Mouse (Mus musculus) MEL (cell line): ENCODE data around the gene Ppil6. TPM values are rescaled to one million over a fixed set of nuclear protein-coding genes. Genes with fewer than 3 reads are reported as not detected.

Experiments
- DNase-seq: peaks from one replicate; pipeline ENCODE4 v3.0.0; 2011; ENCODE audit warnings: low read depth, low spot score
- H3K27ac ChIP-seq: 2 replicates; pipeline ENCODE4 v1.5.1; 2012; ENCODE audit warnings: low read depth, mild to moderate bottlenecking, control low read depth, low read length, moderate library complexity; ENCODE audit not compliant: control insufficient read depth
- H3K27me3 ChIP-seq, 2 experiments: fragments of 150-350 bp in 1 of 2; sonication (generic) in 1 of 2; 2 replicates each; pipeline ENCODE4 v1.6.1; 2012; ENCODE audit warnings: low read length in 2 of 2, mild to moderate bottlenecking in 2 of 2, improper control_type of control experiment in 1 of 2, moderate library complexity in 1 of 2; ENCODE audit not compliant: insufficient read depth in 2 of 2, control insufficient read depth in 1 of 2
- H3K36me3 ChIP-seq, 2 experiments: 2 replicates each; pipeline ENCODE4 v1.6.1; 2012 to 2014; ENCODE audit warnings: low read length in 2 of 2, improper control_type of control experiment in 1 of 2, inconsistent platforms in 1 of 2, mild to moderate bottlenecking in 1 of 2; ENCODE audit not compliant: insufficient read depth in 2 of 2, control insufficient read depth in 1 of 2
- H3K4me1 ChIP-seq, 2 experiments: fragments of 150-350 bp in 1 of 2; sonication (generic) in 1 of 2; 2 replicates each; pipeline ENCODE4 v1.6.1; 2012; ENCODE audit warnings: low read length in 2 of 2, improper control_type of control experiment in 1 of 2, mild to moderate bottlenecking in 1 of 2; ENCODE audit not compliant: insufficient read depth in 2 of 2, control insufficient read depth in 1 of 2
- H3K4me3 ChIP-seq, 2 experiments: fragments of 150-350 bp in 1 of 2; sonication (generic) in 1 of 2; 2 replicates each; pipeline ENCODE4 v1.5.1; 2012; ENCODE audit warnings: low read depth in 2 of 2, low read length in 2 of 2, mild to moderate bottlenecking in 2 of 2, moderate library complexity in 2 of 2, control low read depth in 1 of 2, improper control_type of control experiment in 1 of 2; ENCODE audit not compliant: control insufficient read depth in 1 of 2, insufficient read depth in 1 of 2
- H3K79me2 ChIP-seq: 2 replicates; pipeline ENCODE4 v1.6.1; 2012; ENCODE audit warnings: mild to moderate bottlenecking, low read length, moderate library complexity; ENCODE audit not compliant: control insufficient read depth, poor library complexity, insufficient read depth
- H3K9ac ChIP-seq: 2 replicates; pipeline ENCODE4 v1.6.1; 2012; ENCODE audit warnings: low read depth, mild to moderate bottlenecking, control low read depth, low read length, moderate library complexity; ENCODE audit not compliant: control insufficient read depth, poor library complexity, severe bottlenecking
- H3K9me3 ChIP-seq: fragments of 150-350 bp; sonication (generic); replicated peaks from 2 replicates; pipeline ENCODE4 v1.6.1; 2012; ENCODE audit warnings: mild to moderate bottlenecking, low read length, improper control_type of control experiment, moderate library complexity; ENCODE audit not compliant: insufficient read depth
- CHD2 ChIP-seq: IDR thresholded peaks from 2 replicates; pipeline ENCODE4 v1.6.1; 2011; ENCODE audit warnings: low read length, improper control_type of control experiment
- CTCF ChIP-seq, 3 experiments: IDR thresholded peaks in 2 of 3; conservative IDR thresholded peaks in 1 of 3; 2 replicates each; pipeline ENCODE4 v1.5.1; 2011 to 2012; ENCODE audit warnings: low read length in 3 of 3, low read depth in 2 of 3, mild to moderate bottlenecking in 2 of 3, improper control_type of control experiment in 1 of 3, inconsistent platforms in 1 of 3, mixed read lengths in 1 of 3, moderate library complexity in 1 of 3; ENCODE audit not compliant: control insufficient read depth in 1 of 3, insufficient read depth in 1 of 3, poor library complexity in 1 of 3, severe bottlenecking in 1 of 3
- EP300 ChIP-seq, 2 experiments: IDR thresholded peaks; 2 replicates each; pipeline ENCODE4 v1.6.1; 2011; ENCODE audit warnings: improper control_type of control experiment in 2 of 2, low read length in 2 of 2, low read depth in 1 of 2, mild to moderate bottlenecking in 1 of 2
- ETS1 ChIP-seq: IDR thresholded peaks from 2 replicates; pipeline ENCODE4 v1.6.1; 2012; ENCODE audit warnings: low read depth, mild to moderate bottlenecking, inconsistent platforms, low read length, improper control_type of control experiment, moderate library complexity
- GABPA ChIP-seq: IDR thresholded peaks from 2 replicates; pipeline ENCODE4 v1.6.1; 2012; ENCODE audit warnings: low read depth, mild to moderate bottlenecking, inconsistent platforms, low read length, improper control_type of control experiment, moderate library complexity
- GATA1 ChIP-seq: IDR thresholded peaks from 2 replicates; pipeline ENCODE4 v1.6.1; 2011; ENCODE audit warnings: low read depth, low read length, improper control_type of control experiment
- HCFC1 ChIP-seq: IDR thresholded peaks from 2 replicates; pipeline ENCODE4 v1.6.1; 2012; ENCODE audit warnings: low read depth, mild to moderate bottlenecking, inconsistent platforms, low read length, improper control_type of control experiment, moderate library complexity
- MAX ChIP-seq: IDR thresholded peaks from 2 replicates; pipeline ENCODE4 v1.6.1; 2011; ENCODE audit warnings: low read length, improper control_type of control experiment
- MXI1 ChIP-seq: IDR thresholded peaks from 2 replicates; pipeline ENCODE4 v1.6.1; 2011; ENCODE audit warnings: mild to moderate bottlenecking, low read depth, low read length, improper control_type of control experiment
- MYB ChIP-seq: IDR thresholded peaks from 2 replicates; pipeline ENCODE4 v1.6.1; 2011; ENCODE audit warnings: mild to moderate bottlenecking, low read depth, low read length, improper control_type of control experiment
- MYC ChIP-seq: IDR thresholded peaks from 2 replicates; pipeline ENCODE4 v1.6.1; 2011; ENCODE audit warnings: low read depth, mild to moderate bottlenecking, low read length, improper control_type of control experiment, moderate library complexity
- POLR2A ChIP-seq, 2 experiments: IDR thresholded peaks; 2 replicates each; pipeline ENCODE4 v1.6.1; 2011 to 2012; ENCODE audit warnings: low read length in 2 of 2, mild to moderate bottlenecking in 2 of 2, control low read depth in 1 of 2, improper control_type of control experiment in 1 of 2, low read depth in 1 of 2, moderate library complexity in 1 of 2; ENCODE audit not compliant: control insufficient read depth in 1 of 2, insufficient read depth in 1 of 2, poor library complexity in 1 of 2
- POLR2AphosphoS2 ChIP-seq: IDR thresholded peaks from 2 replicates; pipeline ENCODE4 v1.6.1; 2011; ENCODE audit warnings: low read length, improper control_type of control experiment
- POLR2AphosphoS5 ChIP-seq: IDR thresholded peaks from 2 replicates; pipeline ENCODE4 v1.6.1; 2012; ENCODE audit warnings: low read depth, borderline replicate concordance, mild to moderate bottlenecking, inconsistent platforms, low read length, moderate library complexity, mixed read lengths
- RAD21 ChIP-seq: IDR thresholded peaks from 2 replicates; pipeline ENCODE4 v1.6.1; 2011; ENCODE audit warnings: mild to moderate bottlenecking, low read depth, low read length, improper control_type of control experiment
- SIN3A ChIP-seq: IDR thresholded peaks from 2 replicates; pipeline ENCODE4 v1.6.1; 2012; ENCODE audit warnings: low read length, improper control_type of control experiment, inconsistent platforms
- SMC3 ChIP-seq: IDR thresholded peaks from 2 replicates; pipeline ENCODE4 v1.6.1; 2011; ENCODE audit warnings: low read depth, low read length, improper control_type of control experiment
- TAL1 ChIP-seq: IDR thresholded peaks from 2 replicates; pipeline ENCODE4 v1.6.1; 2012; ENCODE audit warnings: mild to moderate bottlenecking, inconsistent platforms, low read length, moderate library complexity, mixed read lengths
- TBP ChIP-seq: IDR thresholded peaks from 2 replicates; pipeline ENCODE4 v1.8.0; 2011; ENCODE audit warnings: low read depth, low read length, improper control_type of control experiment
- TCF12 ChIP-seq: IDR thresholded peaks from 2 replicates; pipeline ENCODE4 v1.6.1; 2014; ENCODE audit warnings: low read depth, mild to moderate bottlenecking, inconsistent platforms, low read length, improper control_type of control experiment, moderate library complexity
- ZC3H11A ChIP-seq: IDR thresholded peaks from 2 replicates; pipeline ENCODE4 v1.6.1; 2012; ENCODE audit warnings: low read depth, mild to moderate bottlenecking, inconsistent platforms, low read length, improper control_type of control experiment
- ZKSCAN1 ChIP-seq: IDR thresholded peaks from 2 replicates; pipeline ENCODE4 v1.6.1; 2012; ENCODE audit warnings: low read depth, mild to moderate bottlenecking, inconsistent platforms, low read length, improper control_type of control experiment, moderate library complexity
- ZMIZ1 ChIP-seq: IDR thresholded peaks from 2 replicates; pipeline ENCODE4 v1.6.1; 2012; ENCODE audit warnings: low read depth, mild to moderate bottlenecking, inconsistent platforms, low read length, improper control_type of control experiment, moderate library complexity
- ZNF384 ChIP-seq: IDR thresholded peaks from 2 replicates; pipeline ENCODE4 v1.6.1; 2012; ENCODE audit warnings: low read depth, mild to moderate bottlenecking, inconsistent platforms, low read length, improper control_type of control experiment
- polyA plus RNA-seq, 2 experiments: library from polyadenylated mRNA; stranded (reverse) in 1 of 2; unstranded in 1 of 2; fragments of >175 nt in 1 of 2; fragments of >200 nt in 1 of 2; gene quantifications; 2 replicates each; pipeline versions ENCODE4 v1.2.1 to v1.2.4; 2012; ENCODE audit warnings: low replicate concordance in 2 of 2, low read depth in 1 of 2; ENCODE audit not compliant: insufficient read length in 2 of 2, insufficient read depth in 1 of 2, missing spikeins in 1 of 2
- total RNA-seq: library from RNA; depleted of rRNA; stranded (reverse); fragments of 300-350 nt; gene quantifications from 2 replicates; pipeline ENCODE4 v1.2.3, GENCODE M21; 2012

Gene Ppil6
- total and polyA plus RNA-seq, 3 experiments = not detected

GRCm38 (mm10) chr10:41477278-41478181 is 12.7 kb upstream of the Ppil6 start (continued):
- TF ChIP-seq MAX (0 out of 2 replicates have a peak, but pooled peaks have one; percentile 39), MYC (no peak), ZKSCAN1 (no peak), MXI1 (peak; percentile 76), MYB (no peak), EP300 (IDR thresholded peaks at IDR 0.05; ENCODE audit: low read depth in 1 of 2, low read length in 2 of 2) (peak in 1 of 2 experiments; percentile 33; a peak in 2 of 4 replicates)

GRCm38 (mm10) chr10:41479961-41480360 is 10.3 kb upstream of the Ppil6 start:
- DNase-seq = no peak
- no peaks in the 10 kb centered on the region for H3K27me3 ChIP-seq
- H3K4me3 ChIP-seq = no peak overlapping the region
- no peaks in the 10 kb centered on the region for H3K79me2 ChIP-seq
- no peak overlapping the region for H3K27ac ChIP-seq
- peaks cover 4 to 17% of the 10 kb centered on the region in 2 experiments; a peak in 3 of 4 replicates for H3K4me1 ChIP-seq
- no peaks in the 10 kb centered on the region for H3K9me3 ChIP-seq
- peaks cover 0 to 8% of the 10 kb centered on the region in 2 experiments; a peak in 2 of 4 replicates for H3K36me3 ChIP-seq
- no peak for TF ChIP-seq GABPA
- TF ChIP-seq TAL1 = no peak
- no peak for TF ChIP-seq ETS1
- no peak for TF ChIP-seq ZC3H11A
- no peak for TF ChIP-seq MXI1
- no peak for TF ChIP-seq CHD2
- H3K9ac ChIP-seq = no peak overlapping the region

- no peak for TF ChIP-seq CTCF (IDR thresholded peaks at IDR 0.05 in 2 of 3, conservative IDR thresholded peaks at IDR 0.05 in 1 of 3; ENCODE audit: control insufficient read depth in 1 of 3, insufficient read depth in 1 of 3, low read depth in 2 of 3, low read length in 3 of 3, poor library complexity in 1 of 3, severe bottlenecking in 1 of 3)
- TF ChIP-seq EP300 (IDR thresholded peaks at IDR 0.05; ENCODE audit: low read depth in 1 of 2, low read length in 2 of 2) = no peak
- no peak for TF ChIP-seq ZC3H11A
- no peak for TF ChIP-seq RAD21
- TF ChIP-seq TAL1 = 0 out of 2 replicates have a peak, but pooled peaks have one; percentile 10
- TF ChIP-seq ZKSCAN1 = no peak
- TF ChIP-seq ZNF384 = no peak
- TF ChIP-seq POLR2AphosphoS2 = no peak
- no peak for TF ChIP-seq POLR2AphosphoS5
- TF ChIP-seq HCFC1 = no peak
- no peak for TF ChIP-seq SMC3
- TF ChIP-seq POLR2A (IDR thresholded peaks at IDR 0.05; ENCODE audit: control insufficient read depth in 1 of 2, insufficient read depth in 1 of 2, low read depth in 1 of 2, low read length in 2 of 2, poor library complexity in 1 of 2) = no peak
- TF ChIP-seq ZMIZ1 = no peak
- TF ChIP-seq TBP = no peak
- TF ChIP-seq GATA1 = 0 out of 2 replicates have a peak, but pooled peaks have one; percentile 45
- TF ChIP-seq ETS1 = peak; percentile 65
- peak; percentile 45; the same call in 1 of the 2 replicates for TF ChIP-seq SIN3A
- TF ChIP-seq MAX = no peak
- TF ChIP-seq TCF12 = no peak
- peak; percentile 29; the same call in 1 of the 2 replicates for TF ChIP-seq MXI1
- Histone ChIP-seq H3K9me3 (no peaks in the 10 kb centered on the region), H3K27ac (no peak overlapping the region), H3K4me1 (peaks cover 0 to 7% of the 10 kb centered on the region in 2 experiments; a peak in 3 of 4 replicates), H3K4me3 (no peak overlapping the region), H3K9ac (no peak overlapping the region), H3K27me3 (no peaks in the 10 kb centered on the region), H3K36me3 (peaks cover 0 to 3% of the 10 kb centered on the region in 2 experiments; a peak in 1 of 4 replicates), H3K79me2 (no peaks in the 10 kb centered on the region)
- peak; percentile 51 for DNase-seq
Observed at GRCm38 (mm10) chr10:41480938-41481880, 9.0 kb upstream of the Ppil6 start.
